Mouse (Mus musculus) small intestine, adult 2 months (tissue): ENCODE measurements around the gene Lrrc52.

Source experiments
- CTCF ChIP-seq: fragments of 200-500 bp; IDR thresholded peaks from 2 replicates; pipeline ENCODE4 v1.5.1; 2012; ENCODE audit warnings: low read depth, mild to moderate bottlenecking, control low read depth, inconsistent platforms, low read length, moderate library complexity, mixed read lengths; ENCODE audit not compliant: insufficient replicate concordance, insufficient read length; ENCODE audit errors: extremely low read depth
- POLR2A ChIP-seq: fragments of 200-500 bp; IDR thresholded peaks from 2 replicates; pipeline ENCODE4 v1.6.1; 2012; ENCODE audit warnings: low read depth, mild to moderate bottlenecking, control low read depth, inconsistent platforms, low read length, moderate library complexity

GRCm38 (mm10) chr1:167422501-167423240 is 43.9 kb downstream of the Lrrc52 start:
- no peak for TF ChIP-seq CTCF
- no peak for TF ChIP-seq POLR2A
